Mouse (Mus musculus) megakaryocyte, embryonic 14.5 days (primary cell): ENCODE measurements at regions not wholly inside any gene's neighbourhood (a gene's known extent, or its start where the extent isn't known, plus 50 kb on each side); places are given as distances from the start of the nearest gene placed in this dataset.

Experiments
- H3K27me3 ChIP-seq: replicated peaks from 2 replicates; pipeline ENCODE3; 2012; ENCODE audit warnings: inconsistent platforms
- H3K36me3 ChIP-seq: replicated peaks from 2 replicates; pipeline ENCODE3; 2012; ENCODE audit warnings: low read length, inconsistent platforms, mixed read lengths
- H3K4me1 ChIP-seq: 2 replicates; pipeline ENCODE4 v1.6.1; 2012; ENCODE audit warnings: inconsistent platforms
- H3K4me3 ChIP-seq: replicated peaks from 2 replicates; pipeline ENCODE3; 2012; ENCODE audit warnings: moderate library complexity, mild to moderate bottlenecking, inconsistent platforms
- H3K9me3 ChIP-seq: 2 replicates; pipeline ENCODE4 v1.6.1; 2012; ENCODE audit warnings: inconsistent platforms
- FLI1 ChIP-seq: IDR thresholded peaks from 2 replicates; pipeline ENCODE4 v1.6.1; 2012; ENCODE audit warnings: low read length, inconsistent platforms, mixed read lengths
- GATA1 ChIP-seq: IDR thresholded peaks from 3 replicates; pipeline ENCODE4 v1.6.1; 2012; ENCODE audit warnings: mixed read lengths, low read length, inconsistent platforms, borderline replicate concordance

DNA sequence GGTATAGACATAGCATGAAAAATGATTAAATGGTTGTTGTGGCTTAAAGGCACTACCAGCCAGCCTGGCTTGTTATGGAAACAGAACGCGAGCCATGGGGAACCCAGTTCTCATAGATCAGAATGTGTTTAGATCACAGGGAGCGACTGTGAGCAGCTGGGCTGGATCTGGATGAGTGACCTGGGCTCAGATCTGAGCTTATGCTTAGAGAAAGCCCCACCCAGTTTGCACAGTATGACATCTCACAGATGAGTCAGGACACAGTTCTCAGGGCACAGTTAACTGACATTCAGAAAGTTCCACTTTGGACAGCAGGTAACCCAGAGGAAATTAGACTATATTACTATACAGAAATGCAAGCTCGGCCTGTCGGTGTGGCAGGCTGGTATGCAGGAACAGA is 255.5 kb downstream of the Gm10260 start:
- H3K4me3 ChIP-seq: no peak overlapping the region
- peaks cover 23% of the 10 kb centered on the region for H3K27me3 ChIP-seq
- no peak for TF ChIP-seq GATA1
- no peak for TF ChIP-seq FLI1
- no peaks in the 10 kb centered on the region for H3K4me1 ChIP-seq
- no peaks in the 10 kb centered on the region for H3K36me3 ChIP-seq
- H3K9me3 ChIP-seq: no peaks in the 10 kb centered on the region

DNA sequence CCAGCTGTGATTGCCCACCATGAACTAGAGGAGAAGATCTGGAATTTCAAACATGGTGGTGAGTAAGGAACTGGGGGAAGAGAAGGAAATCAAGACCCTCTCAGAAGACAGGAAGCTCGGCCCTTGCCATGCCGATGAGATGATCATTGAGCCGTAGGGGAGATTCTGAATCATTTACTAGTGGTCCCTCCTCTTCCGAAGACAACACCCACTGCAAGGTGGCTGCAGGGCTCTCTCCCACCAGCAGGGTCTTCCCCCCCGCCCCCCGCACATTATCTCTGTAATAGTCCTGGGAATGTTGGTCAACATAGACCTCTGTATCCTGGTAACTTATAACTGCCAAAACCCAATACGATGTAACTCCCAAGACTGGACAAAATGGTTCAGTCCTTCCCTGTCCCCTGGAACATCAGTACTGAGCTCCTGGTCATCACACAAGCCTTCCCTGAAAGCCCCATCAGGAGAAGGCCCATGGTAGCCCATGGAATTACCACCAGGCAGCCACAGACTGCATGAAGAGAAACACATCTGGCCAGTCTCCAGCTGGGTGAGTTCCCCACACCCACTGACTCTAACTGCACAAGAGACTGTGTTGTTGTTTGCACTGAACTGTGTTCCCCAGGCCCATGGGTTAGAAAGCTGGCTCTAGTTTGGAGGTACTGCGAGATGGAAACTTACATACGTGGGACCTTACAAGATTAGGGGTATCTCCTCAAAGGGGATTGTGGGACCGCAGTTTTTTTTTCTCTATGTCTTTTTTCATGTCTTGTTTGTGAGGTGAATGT is 256.3 kb downstream of the Gm10260 start:
- H3K4me3 ChIP-seq: no peak overlapping the region
- peaks cover 23% of the 10 kb centered on the region for H3K27me3 ChIP-seq
- H3K9me3 ChIP-seq: 0 out of 2 replicates have a peak, but pooled peaks cover under 1% of the 10 kb centered on the region
- TF ChIP-seq FLI1 (no peak), GATA1 (no peak)
- no peaks in the 10 kb centered on the region for H3K36me3 ChIP-seq
- H3K4me1 ChIP-seq: no peaks in the 10 kb centered on the region

DNA sequence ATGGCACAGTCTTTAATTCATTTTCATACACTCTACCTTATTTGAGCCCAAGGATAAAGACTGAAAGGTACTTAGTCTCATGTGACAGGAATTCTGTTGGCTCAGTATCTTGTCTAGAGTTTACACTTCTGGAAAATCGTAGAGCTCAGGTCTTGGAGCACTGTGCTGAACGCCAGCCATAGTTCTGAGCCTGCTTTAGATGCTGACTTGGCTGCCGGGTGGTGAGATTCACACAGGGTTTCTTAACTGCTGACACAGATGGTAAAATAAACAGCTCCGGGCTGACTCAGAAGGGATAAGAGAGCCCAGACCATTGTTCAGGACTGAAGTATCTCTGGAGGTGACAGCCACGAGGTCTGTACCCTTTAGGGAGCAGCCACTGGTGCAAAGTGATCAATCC is 257.0 kb downstream of the Gm10260 start:
- Histone ChIP-seq H3K27me3 (peaks cover 24% of the 10 kb centered on the region), H3K9me3 (0 out of 2 replicates have a peak, but pooled peaks cover 4% of the 10 kb centered on the region), H3K4me1 (no peaks in the 10 kb centered on the region), H3K36me3 (no peaks in the 10 kb centered on the region), H3K4me3 (no peak overlapping the region)
- TF ChIP-seq FLI1: no peak
- no peak for TF ChIP-seq GATA1

DNA sequence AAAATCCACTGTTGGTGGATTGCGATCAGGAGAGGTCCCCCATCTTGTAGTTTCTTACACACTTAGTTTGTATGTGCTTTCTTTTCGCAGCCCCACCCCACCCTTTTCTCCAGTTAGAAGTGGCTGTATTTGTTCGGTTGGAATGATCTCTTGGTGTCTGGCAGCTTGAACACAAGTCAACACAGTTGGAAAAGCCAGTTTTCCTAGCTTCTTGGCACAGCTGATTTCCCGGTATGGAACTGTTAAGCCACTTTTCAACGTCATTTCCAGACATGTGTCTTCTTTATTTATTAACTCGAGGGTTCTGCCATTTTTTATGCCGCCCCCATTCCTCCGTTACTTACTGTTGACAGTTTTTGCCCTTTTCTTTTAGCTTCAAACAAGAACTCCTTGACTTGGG is 259.2 kb downstream of the Enc1 start:
- H3K36me3 ChIP-seq: no peaks in the 10 kb centered on the region
- no peak for TF ChIP-seq FLI1
- no peak for TF ChIP-seq GATA1
- H3K9me3 ChIP-seq: 0 out of 2 replicates have a peak, but pooled peaks cover 4% of the 10 kb centered on the region
- no peaks in the 10 kb centered on the region; the same call in 1 of the 2 replicates for H3K4me1 ChIP-seq
- H3K27me3 ChIP-seq: peaks cover 11% of the 10 kb centered on the region
- H3K4me3 ChIP-seq: no peak overlapping the region

DNA sequence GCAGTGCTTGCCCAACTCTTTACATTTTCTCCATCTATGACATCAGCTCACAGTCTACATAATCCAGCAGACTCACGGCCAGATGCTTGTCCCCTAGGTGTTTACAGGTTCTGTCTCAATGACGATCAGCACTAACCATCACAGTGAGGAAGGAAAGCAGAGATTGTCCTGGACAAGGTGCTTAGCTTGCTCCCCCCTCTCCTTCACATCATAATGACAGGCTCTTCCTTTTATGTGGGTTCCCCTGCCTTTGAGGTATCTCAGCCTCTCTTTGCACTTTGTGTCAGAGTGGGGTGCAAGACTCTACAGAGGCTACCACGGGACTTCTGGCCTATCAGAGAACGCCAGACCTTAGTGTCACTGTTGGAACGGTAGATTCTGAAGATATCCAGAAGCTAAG is 258.1 kb downstream of the Enc1 start:
- Histone ChIP-seq H3K27me3 (peaks cover 14% of the 10 kb centered on the region), H3K4me3 (peak overlapping the region; percentile 29), H3K9me3 (0 out of 2 replicates have a peak, but pooled peaks cover 4% of the 10 kb centered on the region), H3K4me1 (no peaks in the 10 kb centered on the region; the same call in 1 of the 2 replicates), H3K36me3 (no peaks in the 10 kb centered on the region)
- TF ChIP-seq GATA1 (no peak), FLI1 (no peak)

DNA sequence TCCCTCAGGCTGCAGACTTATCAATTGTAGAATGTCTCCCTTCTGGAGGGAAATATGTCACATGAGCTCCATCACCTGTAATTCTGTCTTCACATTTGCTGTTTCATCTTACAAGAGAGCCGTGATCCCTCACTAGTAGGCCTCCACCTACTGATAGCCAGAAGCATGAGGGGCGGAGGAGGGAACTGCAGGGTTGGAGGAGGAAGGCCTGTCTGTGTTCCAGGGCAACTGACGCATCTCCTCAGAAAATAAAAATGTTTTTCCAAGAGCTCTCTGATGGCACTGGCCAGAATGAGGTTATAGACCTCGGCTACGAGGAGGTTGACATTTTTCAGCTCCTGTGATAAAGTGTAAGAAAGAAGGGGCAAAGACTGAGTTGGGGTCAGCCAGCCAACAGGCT is 257.0 kb downstream of the Enc1 start:
- TF ChIP-seq GATA1 (no peak), FLI1 (no peak)
- Histone ChIP-seq H3K36me3 (no peaks in the 10 kb centered on the region), H3K27me3 (peaks cover 16% of the 10 kb centered on the region), H3K4me1 (no peaks in the 10 kb centered on the region; the same call in 1 of the 2 replicates), H3K9me3 (0 out of 2 replicates have a peak, but pooled peaks cover 4% of the 10 kb centered on the region), H3K4me3 (no peak overlapping the region)

DNA sequence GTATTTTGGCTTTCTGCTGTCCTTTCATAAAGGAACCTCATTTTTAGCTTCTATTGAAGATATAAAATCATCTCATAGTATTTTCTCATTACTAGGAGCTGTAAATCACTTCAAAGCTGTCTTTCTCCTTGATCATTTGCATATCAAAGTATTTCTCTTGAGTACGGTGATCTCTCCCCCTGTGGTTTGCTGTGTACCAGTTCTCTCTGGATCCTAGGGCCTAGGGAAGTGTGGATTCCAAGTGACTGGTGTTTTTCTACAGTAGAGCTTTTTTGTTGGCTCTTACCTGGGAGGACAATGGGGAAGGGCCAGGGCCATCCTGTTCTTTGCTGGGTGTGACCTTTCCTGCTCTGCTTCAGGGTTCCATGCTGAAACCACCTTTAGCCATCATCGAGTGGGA is 253.9 kb downstream of the Enc1 start:
- Histone ChIP-seq H3K36me3 (no peaks in the 10 kb centered on the region), H3K27me3 (peaks cover 28% of the 10 kb centered on the region), H3K4me3 (no peak overlapping the region), H3K9me3 (0 out of 2 replicates have a peak, but pooled peaks cover 4% of the 10 kb centered on the region), H3K4me1 (no peaks in the 10 kb centered on the region; the same call in 1 of the 2 replicates)
- no peak for TF ChIP-seq GATA1
- TF ChIP-seq FLI1: no peak

DNA sequence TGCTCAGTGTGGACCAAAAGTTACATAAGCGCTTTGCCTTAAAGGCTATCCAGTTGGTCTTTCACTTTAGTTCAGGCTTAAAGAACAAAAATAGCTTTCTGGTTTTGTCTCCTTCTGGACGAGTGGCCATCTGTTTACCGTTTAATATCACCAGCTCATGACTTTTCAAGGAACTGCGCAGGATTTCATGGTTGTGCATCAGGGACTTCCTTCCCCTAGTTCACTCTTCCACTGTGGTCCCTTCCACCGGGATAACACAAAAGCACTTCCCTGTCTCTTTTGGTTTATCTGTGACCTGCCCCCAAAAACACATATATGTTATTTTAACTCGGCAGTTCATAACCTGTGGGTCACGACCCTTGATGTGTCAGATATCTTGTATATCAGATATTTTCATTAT is 252.9 kb downstream of the Enc1 start:
- Histone ChIP-seq H3K4me1 (no peaks in the 10 kb centered on the region; the same call in 1 of the 2 replicates), H3K4me3 (no peak overlapping the region), H3K9me3 (no peaks in the 10 kb centered on the region), H3K36me3 (no peaks in the 10 kb centered on the region), H3K27me3 (peaks cover 31% of the 10 kb centered on the region)
- TF ChIP-seq FLI1: no peak
- TF ChIP-seq GATA1: no peak

DNA sequence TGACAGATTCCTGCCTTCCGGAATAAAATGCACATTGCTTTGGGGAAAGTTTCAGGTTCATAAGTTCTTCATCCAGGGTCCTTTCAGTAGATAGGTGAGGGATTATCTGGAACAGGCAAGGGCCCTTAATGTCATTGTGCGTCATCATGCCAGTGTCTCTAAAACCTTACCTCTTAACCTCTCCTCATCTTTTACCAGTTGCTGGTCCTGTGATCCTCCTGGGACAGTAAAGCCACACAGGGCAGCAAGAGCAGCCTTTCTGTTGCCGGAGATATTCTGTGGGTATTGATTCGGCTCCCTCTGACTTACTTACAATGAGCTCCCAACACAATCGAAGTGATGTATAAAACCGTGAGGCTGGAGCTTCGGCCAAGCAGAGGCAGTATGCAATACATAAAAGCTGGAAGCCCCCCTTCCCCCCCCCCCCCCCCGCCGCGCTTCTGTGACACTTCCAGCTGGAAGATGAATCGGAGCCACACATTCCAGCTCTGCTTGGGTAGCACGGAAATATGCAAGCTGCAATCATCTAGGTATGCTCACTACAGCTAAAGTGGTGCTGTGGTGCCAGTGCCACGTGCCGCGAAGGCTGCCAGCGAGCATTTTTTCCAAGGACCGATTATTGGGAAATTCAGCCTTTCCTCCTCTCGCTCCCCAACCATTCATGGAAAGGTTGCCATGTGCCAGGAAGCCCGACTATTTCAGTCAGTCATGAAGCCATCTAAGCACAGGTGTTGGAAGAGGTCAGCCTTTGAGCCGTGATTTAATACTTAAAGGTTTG is 252.2 kb downstream of the Enc1 start:
- Histone ChIP-seq H3K27me3 (peaks cover 33% of the 10 kb centered on the region), H3K36me3 (no peaks in the 10 kb centered on the region), H3K9me3 (no peaks in the 10 kb centered on the region), H3K4me3 (no peak overlapping the region), H3K4me1 (no peaks in the 10 kb centered on the region; the same call in 1 of the 2 replicates)
- TF ChIP-seq FLI1 (no peak), GATA1 (no peak)
